Mouse (Mus musculus): ENCODE results near the gene Emp3. TPM values are rescaled to one million over a fixed set of nuclear protein-coding genes. Genes with fewer than 3 reads are reported as not detected.
"Not testable (repeated sequence)": the region's sequence is repeated elsewhere in the genome, so short reads cannot be mapped to it uniquely, and the experiment has no call there.

Emp3 gene
- polyA plus RNA-seq, 1 experiment, result 409 TPM

DNA sequence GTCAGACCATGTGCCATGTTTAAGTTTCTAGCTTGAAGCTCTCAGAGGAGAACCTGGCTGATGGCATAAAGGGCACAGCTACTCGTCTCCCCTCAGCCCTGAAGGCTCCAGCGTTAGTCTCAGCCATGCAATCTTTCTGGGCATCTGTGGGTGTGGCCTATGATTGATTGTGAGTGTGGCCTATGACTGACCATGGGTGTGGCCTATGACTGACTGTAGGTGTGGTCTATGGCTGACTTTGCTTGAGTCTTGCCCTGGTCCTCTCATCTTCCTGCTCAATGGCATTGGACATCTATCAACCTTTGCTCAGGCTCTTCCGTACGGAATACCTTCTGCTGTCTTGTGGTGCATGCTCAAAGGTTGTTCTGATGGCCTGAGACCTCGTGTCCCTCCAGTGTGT lies 19.6 kb downstream of the Emp3 start:
- Histone ChIP-seq H3K79me2 (ENCODE audit: control insufficient read depth, insufficient read depth) (no peaks in the 10 kb centered on the region), H3K36me3 (ENCODE audit: control insufficient read depth, insufficient read depth) (no peaks in the 10 kb centered on the region), H3K27me3 (ENCODE audit: control insufficient read depth, insufficient read depth, insufficient read length) (no peaks in the 10 kb centered on the region), H3ac (ENCODE audit: control insufficient read depth, insufficient read length) (no peak overlapping the region), H3K4me2 (ENCODE audit: low read depth) (no peak overlapping the region), H3K4me3 (no peak overlapping the region)
- TF ChIP-seq MAX (IDR thresholded peaks at IDR 0.05; ENCODE audit: low read depth) (no peak), USF1 (IDR thresholded peaks at IDR 0.05; ENCODE audit: low read depth) (no peak), REST (IDR thresholded peaks at IDR 0.05; ENCODE audit: insufficient read depth, insufficient read length) (no peak), TCF3 (IDR thresholded peaks at IDR 0.05; ENCODE audit: insufficient read length, low read depth) (no peak), POLR2AphosphoS2 (IDR thresholded peaks at IDR 0.05; ENCODE audit: insufficient read length, low read depth) (no peak), POLR2A (IDR thresholded peaks at IDR 0.05; ENCODE audit: insufficient read length, low read depth) (no peak), SRF (IDR thresholded peaks at IDR 0.05; ENCODE audit: control insufficient read depth, insufficient read length, low read depth) (no peak), E2F4 (IDR thresholded peaks at IDR 0.05; ENCODE audit: insufficient read depth) (no peak), CEBPB (IDR thresholded peaks at IDR 0.05; ENCODE audit: insufficient read depth, poor library complexity, severe bottlenecking) (no peak), TCF12 (IDR thresholded peaks at IDR 0.05; ENCODE audit: insufficient read depth, poor library complexity, severe bottlenecking) (no peak), MYOG (IDR thresholded peaks at IDR 0.05; ENCODE audit: control insufficient read depth in 1 of 3, insufficient read depth in 1 of 3, insufficient read length in 2 of 3, low read depth in 2 of 3) (no peak), MYOD1 (IDR thresholded peaks at IDR 0.05; ENCODE audit: control insufficient read depth in 1 of 3, insufficient read length in 2 of 3, low read depth in 2 of 3) (no peak)

DNA sequence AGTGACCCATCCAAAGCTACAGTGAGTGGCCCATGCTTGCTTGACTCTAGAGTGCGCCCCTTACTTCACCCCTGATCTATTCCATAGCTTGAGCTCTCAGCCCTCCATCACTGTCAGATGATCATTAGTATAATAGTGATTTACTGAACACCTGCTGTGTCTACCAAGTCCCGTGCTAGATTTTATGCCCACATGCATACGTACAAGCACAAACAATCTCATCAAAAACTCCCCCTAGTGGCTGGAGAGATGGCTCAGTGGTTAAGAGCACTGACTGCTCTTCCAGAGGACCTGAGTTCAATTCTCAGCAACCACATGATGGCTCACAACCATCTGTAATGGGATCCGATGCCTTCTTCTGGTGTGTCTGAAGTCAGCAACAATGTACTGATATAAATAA lies 23.1 kb downstream of the Emp3 start:
- H3K79me2 ChIP-seq (ENCODE audit: control insufficient read depth, insufficient read depth); H3K27me3 ChIP-seq (ENCODE audit: control insufficient read depth, insufficient read depth, insufficient read length); H3ac ChIP-seq (ENCODE audit: control insufficient read depth, insufficient read length); H3K36me3 ChIP-seq (ENCODE audit: control insufficient read depth, insufficient read depth): not testable (repeated sequence)
- H3K4me3 ChIP-seq, result peak overlapping the region; percentile 66
- H3K4me2 ChIP-seq (ENCODE audit: low read depth), result peak overlapping the region; percentile 95

DNA sequence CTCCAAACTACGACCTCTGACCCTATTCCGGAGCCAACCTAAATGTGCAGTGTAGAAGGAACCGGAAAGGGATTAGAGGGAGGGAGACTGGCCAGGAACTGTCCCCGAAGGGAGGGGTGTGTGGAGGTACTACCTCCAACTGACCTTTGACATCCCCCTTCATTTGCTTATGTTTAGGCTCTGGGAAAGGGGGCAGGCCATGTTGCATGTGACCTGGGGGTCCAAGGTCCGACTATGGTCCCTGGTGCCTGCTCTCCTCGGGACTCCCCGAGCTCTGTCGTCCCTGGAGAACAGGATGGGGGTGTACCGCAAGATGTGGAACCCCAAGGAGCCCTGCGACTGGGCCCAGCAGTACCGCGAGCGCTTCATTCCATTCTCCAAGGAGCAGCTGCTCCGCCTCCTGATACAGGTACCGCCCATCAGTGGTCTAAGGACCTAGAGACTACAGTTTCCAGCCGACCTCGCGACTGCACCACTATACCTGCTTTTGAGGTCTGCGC lies 23.9 kb downstream of the Emp3 start:
- Histone ChIP-seq H3K4me2 (ENCODE audit: low read depth) (peak overlapping the region; percentile 95), H3K27me3 (ENCODE audit: control insufficient read depth, insufficient read depth, insufficient read length) (no peaks in the 10 kb centered on the region), H3K79me2 (ENCODE audit: control insufficient read depth, insufficient read depth) (no peaks in the 10 kb centered on the region), H3K36me3 (ENCODE audit: control insufficient read depth, insufficient read depth) (no peaks in the 10 kb centered on the region), H3K4me3 (peak overlapping the region; percentile 66), H3ac (ENCODE audit: control insufficient read depth, insufficient read length) (peak overlapping the region; percentile 8)
- TF ChIP-seq MAX (IDR thresholded peaks at IDR 0.05; ENCODE audit: low read depth) (no peak), MYOG (IDR thresholded peaks at IDR 0.05; ENCODE audit: control insufficient read depth in 1 of 3, insufficient read depth in 1 of 3, insufficient read length in 2 of 3, low read depth in 2 of 3) (peak in 1 of 3 experiments; percentile 19), CEBPB (IDR thresholded peaks at IDR 0.05; ENCODE audit: insufficient read depth, poor library complexity, severe bottlenecking) (no peak), POLR2AphosphoS2 (IDR thresholded peaks at IDR 0.05; ENCODE audit: insufficient read length, low read depth) (no peak), REST (IDR thresholded peaks at IDR 0.05; ENCODE audit: insufficient read depth, insufficient read length) (no peak), E2F4 (IDR thresholded peaks at IDR 0.05; ENCODE audit: insufficient read depth) (no peak), POLR2A (IDR thresholded peaks at IDR 0.05; ENCODE audit: insufficient read length, low read depth) (peak; percentile 37), SRF (IDR thresholded peaks at IDR 0.05; ENCODE audit: control insufficient read depth, insufficient read length, low read depth) (no peak), MYOD1 (IDR thresholded peaks at IDR 0.05; ENCODE audit: control insufficient read depth in 1 of 3, insufficient read length in 2 of 3, low read depth in 2 of 3) (no peak), TCF12 (IDR thresholded peaks at IDR 0.05; ENCODE audit: insufficient read depth, poor library complexity, severe bottlenecking) (no peak), TCF3 (IDR thresholded peaks at IDR 0.05; ENCODE audit: insufficient read length, low read depth) (no peak), USF1 (IDR thresholded peaks at IDR 0.05; ENCODE audit: low read depth) (no peak)

DNA sequence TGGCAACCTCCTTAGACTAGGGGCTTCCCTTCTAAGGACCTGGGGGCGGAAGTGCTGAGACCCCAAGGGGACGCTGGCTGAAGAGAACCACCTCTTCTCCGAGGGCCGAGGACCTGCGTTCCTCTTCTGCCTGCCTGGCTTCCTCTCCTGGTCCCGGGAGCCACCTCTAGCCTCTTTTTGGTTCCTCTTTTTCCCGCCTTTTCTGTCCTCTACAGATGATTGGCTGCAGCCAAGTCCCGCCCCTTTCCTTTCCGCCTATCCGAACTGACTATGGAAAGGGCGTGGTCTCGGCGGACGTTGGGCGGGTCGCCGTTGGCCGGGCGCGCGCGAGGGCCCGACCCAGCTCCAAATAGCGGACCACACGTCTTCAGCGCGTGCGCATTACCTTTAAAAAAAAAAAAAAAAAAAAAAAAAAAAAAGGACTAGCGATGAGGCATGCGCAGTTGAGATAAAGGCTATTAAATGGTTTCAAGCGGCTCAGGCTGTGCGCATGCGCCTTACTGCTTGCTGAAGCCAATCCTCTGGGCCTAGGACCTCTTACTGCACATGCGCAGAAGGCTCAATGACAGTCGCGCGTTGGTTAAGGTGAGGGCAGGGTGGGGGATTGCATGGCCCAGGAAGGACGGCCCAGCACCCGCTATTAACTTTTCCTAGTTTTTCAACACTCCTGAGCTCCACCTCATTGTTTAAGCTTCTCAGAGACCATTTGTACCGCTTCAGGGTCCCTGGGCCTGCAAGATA lies 24.5 kb downstream of the Emp3 start, which contains the start of the genes Syngr4 and Tmem143:
Gene Syngr4 (minus strand): TSS at position 198 of the 741 bp plus-strand sequence.
Gene Tmem143 (plus strand): TSS at position 425 of the 741 bp plus-strand sequence.
- peak; percentile 75 for TF ChIP-seq E2F4 (IDR thresholded peaks at IDR 0.05; ENCODE audit: insufficient read depth)
- TF ChIP-seq POLR2A (IDR thresholded peaks at IDR 0.05; ENCODE audit: insufficient read length, low read depth), result peak; percentile 79
- TF ChIP-seq SRF (IDR thresholded peaks at IDR 0.05; ENCODE audit: control insufficient read depth, insufficient read length, low read depth), result no peak
- peak; percentile 76 for TF ChIP-seq POLR2AphosphoS2 (IDR thresholded peaks at IDR 0.05; ENCODE audit: insufficient read length, low read depth)
- Histone ChIP-seq H3K4me3 (peak within 1 kb of the TSS; percentile 66), H3K27me3 (ENCODE audit: control insufficient read depth, insufficient read depth, insufficient read length) (no peaks in the 10 kb centered on the region), H3K36me3 (ENCODE audit: control insufficient read depth, insufficient read depth) (no peaks in the 10 kb centered on the region), H3K4me2 (ENCODE audit: low read depth) (peak within 1 kb of the TSS; percentile 95), H3ac (ENCODE audit: control insufficient read depth, insufficient read length) (peak within 1 kb of the TSS; percentile 8), H3K79me2 (ENCODE audit: control insufficient read depth, insufficient read depth) (no peaks in the 10 kb centered on the region)

DNA sequence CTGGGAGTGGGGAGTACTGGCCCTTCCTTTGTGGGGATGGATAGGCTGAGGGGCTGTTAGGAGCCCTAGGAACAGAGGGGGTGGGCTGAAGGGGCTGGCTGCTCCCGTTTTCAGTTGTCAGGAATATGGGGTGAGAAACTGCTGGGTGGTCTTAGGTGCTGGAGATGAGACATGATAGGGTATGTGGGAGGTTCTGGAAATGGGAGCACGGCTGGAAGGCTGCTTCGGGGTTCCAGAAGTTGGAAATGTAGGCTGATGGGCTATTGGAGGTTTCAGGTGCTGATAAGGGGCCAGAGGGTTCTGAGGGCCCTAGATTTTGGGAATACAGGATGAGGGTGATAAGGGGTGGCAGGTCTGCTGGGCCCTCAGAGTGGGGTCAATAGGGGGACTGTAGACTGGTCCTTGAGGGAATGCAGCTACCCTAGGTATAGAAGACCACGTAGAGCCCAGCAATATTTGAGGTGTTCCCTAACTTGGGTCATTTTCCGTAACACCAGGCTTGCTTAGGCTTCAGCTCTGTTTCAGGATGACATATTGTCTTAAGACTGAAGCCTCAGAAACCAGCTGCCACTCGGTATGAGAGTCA lies 25.2 kb downstream of the Emp3 start:
- TF ChIP-seq POLR2A (IDR thresholded peaks at IDR 0.05; ENCODE audit: insufficient read length, low read depth) (no peak), MYOG (IDR thresholded peaks at IDR 0.05; ENCODE audit: control insufficient read depth in 1 of 3, insufficient read depth in 1 of 3, insufficient read length in 2 of 3, low read depth in 2 of 3) (no peak), MYOD1 (IDR thresholded peaks at IDR 0.05; ENCODE audit: control insufficient read depth in 1 of 3, insufficient read length in 2 of 3, low read depth in 2 of 3) (no peak), TCF3 (IDR thresholded peaks at IDR 0.05; ENCODE audit: insufficient read length, low read depth) (no peak), REST (IDR thresholded peaks at IDR 0.05; ENCODE audit: insufficient read depth, insufficient read length) (no peak), USF1 (IDR thresholded peaks at IDR 0.05; ENCODE audit: low read depth) (no peak), E2F4 (IDR thresholded peaks at IDR 0.05; ENCODE audit: insufficient read depth) (no peak), TCF12 (IDR thresholded peaks at IDR 0.05; ENCODE audit: insufficient read depth, poor library complexity, severe bottlenecking) (no peak), MAX (IDR thresholded peaks at IDR 0.05; ENCODE audit: low read depth) (no peak), POLR2AphosphoS2 (IDR thresholded peaks at IDR 0.05; ENCODE audit: insufficient read length, low read depth) (no peak), SRF (IDR thresholded peaks at IDR 0.05; ENCODE audit: control insufficient read depth, insufficient read length, low read depth) (no peak), CEBPB (IDR thresholded peaks at IDR 0.05; ENCODE audit: insufficient read depth, poor library complexity, severe bottlenecking) (no peak)
- no peaks in the 10 kb centered on the region for H3K36me3 ChIP-seq (ENCODE audit: control insufficient read depth, insufficient read depth)
- H3K4me3 ChIP-seq, result peak overlapping the region; percentile 66
- H3K79me2 ChIP-seq (ENCODE audit: control insufficient read depth, insufficient read depth), result no peaks in the 10 kb centered on the region
- no peak overlapping the region for H3ac ChIP-seq (ENCODE audit: control insufficient read depth, insufficient read length)
- peak overlapping the region; percentile 58 for H3K4me2 ChIP-seq (ENCODE audit: low read depth)
- H3K27me3 ChIP-seq (ENCODE audit: control insufficient read depth, insufficient read depth, insufficient read length), result no peaks in the 10 kb centered on the region

Data from myocyte (in vitro differentiated cells).